Mouse (Mus musculus) ovary, adult 2 months (tissue): ENCODE measurements around the gene Mrpl18. TPM values are rescaled to one million over a fixed set of nuclear protein-coding genes. Genes with fewer than 3 reads are reported as not detected.

Experiments used
- polyA plus RNA-seq: library from polyadenylated mRNA; depleted of rRNA; stranded (reverse); fragments of >200 nt; gene quantifications from 2 replicates; pipeline ENCODE4 v1.2.3, GENCODE M21; 2012; rRNA removed

The Mrpl18 gene
- polyA plus RNA-seq = 17.3 and 20.8 TPM in 2 replicates

DNA sequence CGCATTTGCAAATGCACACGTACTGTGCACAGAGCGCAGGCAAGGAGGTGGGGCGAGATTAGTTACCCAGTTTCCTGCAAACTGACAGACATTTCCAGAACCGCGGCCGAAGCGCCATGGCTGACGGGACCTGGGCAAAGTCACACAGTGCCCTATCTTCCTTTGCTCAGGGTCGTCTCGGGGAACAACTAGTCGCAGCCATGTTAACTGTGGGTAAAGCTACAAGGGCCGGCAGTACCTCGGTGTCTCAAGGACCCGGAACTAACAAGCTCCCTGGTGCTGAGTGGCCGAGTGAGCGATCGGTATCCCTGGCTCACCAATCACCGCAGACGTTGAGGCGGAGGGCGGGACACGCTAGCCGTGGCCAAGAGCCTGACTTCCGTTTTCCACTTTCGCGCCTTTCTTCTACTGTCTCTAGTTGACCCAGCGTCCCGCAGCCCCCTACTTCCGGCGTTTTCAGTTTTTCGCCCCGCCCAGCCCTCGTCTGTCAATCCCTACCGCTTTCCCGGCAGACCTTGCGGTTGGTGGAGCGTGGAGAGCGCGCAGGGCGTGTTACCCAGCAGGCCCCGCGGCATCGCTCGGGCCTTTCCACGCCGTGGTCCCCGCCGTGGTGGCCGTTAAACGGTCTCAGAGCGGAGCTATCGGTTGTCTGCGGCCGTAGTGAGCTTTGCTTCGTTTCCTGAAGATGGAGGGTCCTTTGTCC lies at the start of gene Mrpl18:
Mrpl18 (minus strand) TSS at position 465 of the 703 bp plus-strand sequence.

GRCm38 (mm10) chr17:12960331-12960873 lies 44.3 kb upstream of the Mrpl18 start, which contains the start of gene Acat2:
Gene Acat2 (minus strand): TSS chr17:12960747.

GRCm38 (mm10) chr17:12940151-12940805 lies 24.1 kb upstream of the Mrpl18 start, which contains the start of gene Acat3:
Gene Acat3 (minus strand): TSS chr17:12940600.

DNA sequence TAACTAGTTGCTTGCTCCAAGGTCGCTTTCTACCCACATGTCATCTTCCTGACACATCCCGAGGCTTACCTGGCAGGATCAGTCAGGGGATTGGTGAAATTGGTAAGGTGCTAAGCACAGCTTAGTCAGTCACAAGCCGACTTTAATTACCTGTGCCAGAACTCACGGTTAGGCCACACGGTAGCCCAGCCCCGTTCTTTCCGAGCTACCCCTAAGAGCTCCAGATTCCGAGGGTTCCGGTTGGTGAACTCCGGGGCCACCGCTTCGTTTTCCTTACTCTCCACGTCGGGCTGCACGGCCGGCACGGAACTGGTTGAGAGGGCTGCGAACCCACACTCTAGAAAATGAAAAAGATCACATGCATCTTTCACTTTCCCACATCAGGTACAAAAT lies 661 bp downstream of the Mrpl18 start, which contains the start of gene Tcp1:
Tcp1 (plus strand) TSS at position 214 of the 393 bp plus-strand sequence.

GRCm38 (mm10) chr17:12909361-12910280 lies 6.5 kb downstream of the Mrpl18 start, which contains the start of gene Pnldc1:
Gene Pnldc1 (minus strand): TSS chr17:12910230.

GRCm38 (mm10) chr17:12875734-12876133 lies 40.4 kb downstream of the Mrpl18 start, which contains the start of gene Mrgprh:
Gene Mrgprh (plus strand): TSS chr17:12876034.

DNA sequence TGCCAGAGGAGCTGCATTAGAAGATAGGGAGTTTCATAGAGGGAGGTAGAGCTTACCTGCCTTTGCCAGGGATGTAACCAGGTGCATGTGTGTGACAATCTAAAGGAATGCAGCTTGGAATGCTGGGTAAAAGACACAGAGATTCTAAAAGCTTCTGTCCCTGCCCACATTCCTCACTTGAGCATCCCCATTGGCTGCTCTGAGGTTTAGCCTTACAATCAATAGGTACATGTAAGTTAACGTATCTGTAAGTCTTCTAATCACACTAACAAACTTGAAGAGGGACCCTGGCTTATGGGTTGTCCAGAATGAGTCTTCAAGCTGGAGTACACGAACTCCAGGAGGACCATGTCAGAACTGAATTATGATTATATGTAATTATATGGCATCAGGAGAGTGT lies 48.1 kb downstream of the Mrpl18 start, which contains the start of gene Mas1:
Mas1 (minus strand) TSS at position 101 of the 400 bp plus-strand sequence.

Other genes with a start within 250 kb of the Mrpl18 start
- 0.55 and 0.64 TPM in 2 replicates for gene Slc22a1, start 240.5 kb downstream of the Mrpl18 start, polyA plus RNA-seq
- gene Igf2r, start 146.7 kb downstream of the Mrpl18 start, polyA plus RNA-seq = 35.2 and 36.5 TPM in 2 replicates
- 0.20 and 0.47 TPM in 2 replicates for gene Mas1, start 48.2 kb downstream of the Mrpl18 start, polyA plus RNA-seq
- 0.17 and 0.34 TPM in 2 replicates for gene Mrgprh, start 40.3 kb downstream of the Mrpl18 start, polyA plus RNA-seq
- gene Pnldc1, start 6.1 kb downstream of the Mrpl18 start, polyA plus RNA-seq = 2.1 and 3.7 TPM in 2 replicates
- gene Tcp1, start 644 bp downstream of the Mrpl18 start, polyA plus RNA-seq = 52.6 and 53.0 TPM in 2 replicates
- gene Acat3, start 24.3 kb upstream of the Mrpl18 start, polyA plus RNA-seq = 0.23 and 0.43 TPM in 2 replicates
- gene Acat2, start 44.4 kb upstream of the Mrpl18 start, polyA plus RNA-seq = 14.7 and 15.9 TPM in 2 replicates
- gene Wtap, start 77.8 kb upstream of the Mrpl18 start, polyA plus RNA-seq = 9.6 and 14.4 TPM in 2 replicates
- gene Sod2, start 90.5 kb upstream of the Mrpl18 start, polyA plus RNA-seq = 567 and 710 TPM in 2 replicates
- gene Gpr31b, start 136.0 kb upstream of the Mrpl18 start, polyA plus RNA-seq = 0.74 and 0.78 TPM in 2 replicates
- 0.08 and 0.24 TPM in 2 replicates for gene Tcp10b, start 144.8 kb upstream of the Mrpl18 start, polyA plus RNA-seq
- gene Unc93a, start 215.5 kb upstream of the Mrpl18 start, polyA plus RNA-seq = 0.07 and 0.33 TPM in 2 replicates